Mouse (Mus musculus): Measurements from ENCODE around the gene Grid1.

- TF ChIP-seq CTCF (IDR thresholded peaks at IDR 0.05; ENCODE audit: low read depth): no peak
- no peak for TF ChIP-seq EP300 (IDR thresholded peaks at IDR 0.05; ENCODE audit: low read depth)
Measured at GRCm38 (mm10) chr14:35374374-35374773, 554.5 kb downstream of the Grid1 start.
